Mouse (Mus musculus): ENCODE measurements around the gene B3gnt3. TPM values are rescaled to one million over a fixed set of nuclear protein-coding genes. Genes with fewer than 3 reads are reported as not detected.

Gene B3gnt3
- total and polyA plus RNA-seq, 3 experiments = 0.19 to 0.84 TPM; not detected in 1

DNA sequence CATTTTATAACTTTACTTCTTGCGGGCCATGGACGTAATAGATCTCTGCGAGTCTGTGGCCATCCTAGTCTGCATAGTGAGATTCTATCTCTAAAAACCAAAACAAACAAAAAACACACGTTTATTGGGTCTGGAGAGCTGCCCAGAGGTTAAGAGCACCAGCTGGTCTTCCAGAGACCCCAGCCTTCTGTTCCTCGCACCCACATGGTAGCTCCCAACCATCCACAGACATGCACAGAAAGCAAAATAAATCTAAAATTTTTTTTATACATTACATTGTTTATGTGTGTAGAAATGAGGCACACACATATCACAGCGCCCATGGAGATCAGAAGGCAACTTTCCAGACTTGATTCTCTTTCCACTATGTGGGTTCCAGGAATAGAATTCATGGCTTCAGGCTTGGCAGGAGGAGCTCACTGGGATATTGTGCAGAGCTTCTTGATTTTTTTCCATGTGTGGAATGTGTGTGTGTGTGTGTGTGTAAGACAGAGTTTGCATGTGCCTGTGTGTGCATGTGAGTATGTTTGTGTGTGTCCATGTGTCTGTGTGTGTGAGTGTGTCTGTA, 29.3 kb downstream of the B3gnt3 start:
- peak overlapping the region; percentile 58 for H3K9ac ChIP-seq (ENCODE audit: control insufficient read depth, low read depth, low read length, poor library complexity, severe bottlenecking)
- no peaks in the 10 kb centered on the region for H3K9me3 ChIP-seq (replicated peaks; ENCODE audit: insufficient read depth, low read length)
- H3K79me2 ChIP-seq (ENCODE audit: control insufficient read depth, insufficient read depth, low read length, poor library complexity) = peaks cover 1% of the 10 kb centered on the region; the same call in 1 of the 2 replicates
- no peak for TF ChIP-seq GABPA (IDR thresholded peaks at IDR 0.05; ENCODE audit: low read depth, low read length)
- peaks cover 2 to 22% of the 10 kb centered on the region in 2 experiments; a peak in 3 of 4 replicates for H3K4me1 ChIP-seq (ENCODE audit: control insufficient read depth in 1 of 2, insufficient read depth in 2 of 2, low read length in 2 of 2)
- DNase-seq (ENCODE audit: low read depth, low spot score) = no peak
- no peaks in the 10 kb centered on the region for H3K27me3 ChIP-seq (ENCODE audit: control insufficient read depth in 1 of 2, insufficient read depth in 2 of 2, low read length in 2 of 2)
- peaks cover 0 to 4% of the 10 kb centered on the region in 2 experiments; a peak in 1 of 4 replicates for H3K36me3 ChIP-seq (ENCODE audit: control insufficient read depth in 1 of 2, insufficient read depth in 2 of 2, low read length in 2 of 2)
- H3K4me3 ChIP-seq (ENCODE audit: control insufficient read depth in 1 of 2, insufficient read depth in 1 of 2, low read depth in 2 of 2, low read length in 2 of 2) = peak overlapping the region; percentile 56 to 71
- no peak overlapping the region; the same call in 1 of the 2 replicates for H3K27ac ChIP-seq (ENCODE audit: control insufficient read depth, low read depth, low read length)

DNA sequence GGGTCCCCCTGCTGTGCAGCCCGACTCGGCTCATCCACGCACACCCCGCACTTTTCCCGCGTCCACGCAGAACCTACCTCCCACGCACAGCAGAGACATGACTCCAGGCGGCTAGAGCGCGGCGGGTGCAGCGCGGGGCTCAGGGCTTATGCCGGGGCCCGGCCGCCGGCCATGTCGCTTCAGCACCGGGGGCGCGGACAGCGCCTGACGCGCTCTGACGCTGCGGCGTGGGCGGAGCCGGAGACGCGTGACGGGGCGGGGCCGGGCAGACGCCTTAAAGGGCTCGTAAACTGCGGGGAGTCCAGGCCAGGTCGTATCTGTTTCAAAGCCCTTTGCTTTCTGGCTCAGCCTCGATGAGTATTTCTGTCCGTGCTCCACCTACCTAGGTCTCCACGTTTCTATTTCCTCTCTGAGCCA, 30.0 kb downstream of the B3gnt3 start, which contains the start of gene Unc13a:
Gene Unc13a (minus strand): TSS at position 209 of the 417 bp plus-strand sequence.
- Histone ChIP-seq H3K79me2 (ENCODE audit: control insufficient read depth, insufficient read depth, low read length, poor library complexity) (peaks cover 1% of the 10 kb centered on the region; the same call in 1 of the 2 replicates), H3K9ac (ENCODE audit: control insufficient read depth, low read depth, low read length, poor library complexity, severe bottlenecking) (peak within 1 kb of the TSS; percentile 70), H3K27ac (ENCODE audit: control insufficient read depth, low read depth, low read length) (peak within 1 kb of the TSS; percentile 35; the same call in 1 of the 2 replicates), H3K4me1 (ENCODE audit: control insufficient read depth in 1 of 2, insufficient read depth in 2 of 2, low read length in 2 of 2) (peaks cover 0 to 18% of the 10 kb centered on the region in 2 experiments; a peak in 2 of 4 replicates), H3K27me3 (ENCODE audit: control insufficient read depth in 1 of 2, insufficient read depth in 2 of 2, low read length in 2 of 2) (no peaks in the 10 kb centered on the region), H3K4me3 (ENCODE audit: control insufficient read depth in 1 of 2, insufficient read depth in 1 of 2, low read depth in 2 of 2, low read length in 2 of 2) (peak within 1 kb of the TSS; percentile 67 to 79), H3K9me3 (replicated peaks; ENCODE audit: insufficient read depth, low read length) (no peaks in the 10 kb centered on the region), H3K36me3 (ENCODE audit: control insufficient read depth in 1 of 2, insufficient read depth in 2 of 2, low read length in 2 of 2) (no peaks in the 10 kb centered on the region)
- DNase-seq (ENCODE audit: low read depth, low spot score) = peak; percentile 92
- TF ChIP-seq ZMIZ1 (IDR thresholded peaks at IDR 0.05; ENCODE audit: low read depth, low read length) = peak; percentile 55; the same call in 1 of the 2 replicates
- TF ChIP-seq TAL1 (IDR thresholded peaks at IDR 0.05; ENCODE audit: low read length) = no peak
- TF ChIP-seq GATA1 (IDR thresholded peaks at IDR 0.05; ENCODE audit: low read depth, low read length) = no peak
- peak; percentile 76 for TF ChIP-seq MAX (IDR thresholded peaks at IDR 0.05; ENCODE audit: low read length)
- TF ChIP-seq CTCF (IDR thresholded peaks at IDR 0.05 in 2 of 3, conservative IDR thresholded peaks at IDR 0.05 in 1 of 3; ENCODE audit: control insufficient read depth in 1 of 3, insufficient read depth in 1 of 3, low read depth in 2 of 3, low read length in 3 of 3, poor library complexity in 1 of 3, severe bottlenecking in 1 of 3) = no peak
- TF ChIP-seq CHD1 (IDR thresholded peaks at IDR 0.05; ENCODE audit: low read depth, low read length) = 0 out of 2 replicates have a peak, but pooled peaks have one; percentile 71
- no peak for TF ChIP-seq MAFK (IDR thresholded peaks at IDR 0.05; ENCODE audit: borderline replicate concordance, low read depth, low read length)
- TF ChIP-seq BHLHE40 (IDR thresholded peaks at IDR 0.05; ENCODE audit: borderline replicate concordance, low read depth, low read length) = peak; percentile 90
- no peak for TF ChIP-seq CHD2 (IDR thresholded peaks at IDR 0.05; ENCODE audit: low read length)
- TF ChIP-seq POLR2A (IDR thresholded peaks at IDR 0.05; ENCODE audit: control insufficient read depth in 1 of 2, insufficient read depth in 1 of 2, low read depth in 1 of 2, low read length in 2 of 2, poor library complexity in 1 of 2) = peak in 1 of 2 experiments; percentile 62; a peak in 2 of 4 replicates
- no peak for TF ChIP-seq E2F4 (IDR thresholded peaks at IDR 0.05; ENCODE audit: borderline replicate concordance, low read depth, low read length)
- no peak for TF ChIP-seq SMC3 (IDR thresholded peaks at IDR 0.05; ENCODE audit: low read depth, low read length)
- TF ChIP-seq GABPA (IDR thresholded peaks at IDR 0.05; ENCODE audit: low read depth, low read length) = no peak
- no peak for TF ChIP-seq ZKSCAN1 (IDR thresholded peaks at IDR 0.05; ENCODE audit: low read depth, low read length)
- TF ChIP-seq ZC3H11A (IDR thresholded peaks at IDR 0.05; ENCODE audit: low read depth, low read length) = no peak
- no peak for TF ChIP-seq MYB (IDR thresholded peaks at IDR 0.05; ENCODE audit: low read depth, low read length)
- TF ChIP-seq TBP (IDR thresholded peaks at IDR 0.05; ENCODE audit: low read depth, low read length) = peak; percentile 52; the same call in 1 of the 2 replicates
- TF ChIP-seq MXI1 (IDR thresholded peaks at IDR 0.05; ENCODE audit: low read depth, low read length) = peak; percentile 98
- peak; percentile 75 for TF ChIP-seq HCFC1 (IDR thresholded peaks at IDR 0.05; ENCODE audit: low read depth, low read length)
- TF ChIP-seq ETS1 (IDR thresholded peaks at IDR 0.05; ENCODE audit: low read depth, low read length) = no peak
- TF ChIP-seq ELF1 (IDR thresholded peaks at IDR 0.05; ENCODE audit: low read depth, low read length) = 0 out of 2 replicates have a peak, but pooled peaks have one; percentile 25
- no peak for TF ChIP-seq RAD21 (IDR thresholded peaks at IDR 0.05; ENCODE audit: low read depth, low read length)
- no peak for TF ChIP-seq NELFE (IDR thresholded peaks at IDR 0.05; ENCODE audit: low read depth, low read length)
- no peak for TF ChIP-seq MYC (IDR thresholded peaks at IDR 0.05; ENCODE audit: low read depth, low read length)
- TF ChIP-seq MEF2A (IDR thresholded peaks at IDR 0.05; ENCODE audit: extremely low read depth, insufficient replicate concordance, low read depth, low read length, poor library complexity, severe bottlenecking) = no peak
- TF ChIP-seq EP300 (IDR thresholded peaks at IDR 0.05; ENCODE audit: low read depth in 1 of 2, low read length in 2 of 2) = 0 out of 4 replicates have a peak, but pooled peaks of 1 of the 2 experiments have one; percentile 14
- TF ChIP-seq NRF1 (IDR thresholded peaks at IDR 0.05; ENCODE audit: insufficient read depth, low read depth, low read length, poor library complexity, severe bottlenecking) = no peak
- 0 out of 2 replicates have a peak, but pooled peaks have one; percentile 35 for TF ChIP-seq UBTF (IDR thresholded peaks at IDR 0.05; ENCODE audit: borderline replicate concordance, insufficient read depth, low read depth, low read length)
- TF ChIP-seq POLR2AphosphoS2 (IDR thresholded peaks at IDR 0.05; ENCODE audit: low read length) = no peak
- no peak for TF ChIP-seq POLR2AphosphoS5 (IDR thresholded peaks at IDR 0.05; ENCODE audit: borderline replicate concordance, low read depth, low read length)
